Mouse (Mus musculus): ENCODE data around the gene Slc24a5. TPM values are rescaled to one million over a fixed set of nuclear protein-coding genes. Genes with fewer than 3 reads are reported as not detected.

Gene Slc24a5
- total and polyA plus RNA-seq, 2 experiments from 2014 or later, result 1.4 to 6.6 TPM

DNA sequence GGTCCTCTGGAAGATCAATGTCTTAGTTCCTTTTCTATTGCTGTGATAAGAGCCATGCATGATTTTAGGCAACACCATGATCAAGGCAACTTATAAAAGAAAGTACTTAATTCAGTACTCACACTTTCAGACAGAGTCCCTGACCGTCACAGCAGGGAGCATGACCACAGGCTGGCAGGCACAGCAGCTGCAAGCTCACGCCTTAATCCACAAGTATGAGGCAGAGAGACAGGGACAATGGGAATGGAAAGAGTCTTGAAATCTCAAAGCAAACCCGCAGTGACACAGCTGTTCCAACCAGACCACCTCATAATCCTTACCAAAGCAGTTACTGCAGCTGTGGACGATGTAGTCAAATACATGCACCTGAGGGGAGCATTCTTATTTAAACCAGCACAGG lies 66.2 kb downstream of the Slc24a5 start:
- Histone ChIP-seq H3K9ac (replicated peaks; ENCODE audit: low read length) (no peak overlapping the region), H3K36me3 (ENCODE audit: insufficient read depth, low read length) (no peaks in the 10 kb centered on the region), H3K9me3 (ENCODE audit: low read length) (no peaks in the 10 kb centered on the region), H3K4me2 (ENCODE audit: low read depth, low read length) (no peak overlapping the region), H3K27ac (no peak overlapping the region), H3K4me1 (ENCODE audit: insufficient read depth, low read length) (peaks cover 4% of the 10 kb centered on the region; the same call in 1 of the 2 replicates), H3K4me3 (ENCODE audit: low read length) (no peak overlapping the region), H3K27me3 (ENCODE audit: insufficient read depth, low read length) (no peaks in the 10 kb centered on the region)
- 38% methylated on average over 4 of the region's 4 CpGs for WGBS
- ATAC-seq (no peak), DNase-seq (ENCODE audit: low spot score) (no peak)
- no peak for TF ChIP-seq CTCF (IDR thresholded peaks at IDR 0.05; ENCODE audit: low read depth)

- peak within 1 kb of the TSS; percentile 81 for H3K27ac ChIP-seq
- no peaks in the 10 kb centered on the region for H3K27me3 ChIP-seq (ENCODE audit: insufficient read depth, low read length)
- peak; percentile 91 for ATAC-seq
- H3K9me3 ChIP-seq (ENCODE audit: low read length), result no peaks in the 10 kb centered on the region
- peaks cover 4% of the 10 kb centered on the region; the same call in 1 of the 2 replicates for H3K4me1 ChIP-seq (ENCODE audit: insufficient read depth, low read length)
- under 1% methylated on average over 39 of the region's 39 CpGs for WGBS
- peak within 1 kb of the TSS; percentile 47 for H3K4me3 ChIP-seq (ENCODE audit: low read length)
- DNase-seq (ENCODE audit: low spot score), result peak; percentile 78
- H3K9ac ChIP-seq (replicated peaks; ENCODE audit: low read length), result peak within 1 kb of the TSS; percentile 62
- TF ChIP-seq CTCF (IDR thresholded peaks at IDR 0.05; ENCODE audit: low read depth), result no peak
- peak within 1 kb of the TSS; percentile 71 for H3K4me2 ChIP-seq (ENCODE audit: low read depth, low read length)
- no peaks in the 10 kb centered on the region for H3K36me3 ChIP-seq (ENCODE audit: insufficient read depth, low read length)
These were observed 68.2 kb downstream of the Slc24a5 start, which contains the start of gene Ctxn2 for GRCm38 (mm10) chr2:125135903-125136811. TSS of gene Ctxn2 (plus strand) at chr2:125136692.

GRCm38 (mm10) chr2:125136846-125137245 lies 68.9 kb downstream of the Slc24a5 start:
- WGBS, result 23% methylated on average over 7 of the region's 7 CpGs
- peak overlapping the region; percentile 47 for H3K4me3 ChIP-seq (ENCODE audit: low read length)
- H3K4me1 ChIP-seq (ENCODE audit: insufficient read depth, low read length), result peaks cover 4% of the 10 kb centered on the region; the same call in 1 of the 2 replicates
- DNase-seq (ENCODE audit: low spot score) (no peak), ATAC-seq (no peak)
- no peaks in the 10 kb centered on the region for H3K36me3 ChIP-seq (ENCODE audit: insufficient read depth, low read length)
- no peak for TF ChIP-seq CTCF (IDR thresholded peaks at IDR 0.05; ENCODE audit: low read depth)
- no peaks in the 10 kb centered on the region for H3K27me3 ChIP-seq (ENCODE audit: insufficient read depth, low read length)
- peak overlapping the region; percentile 62 for H3K9ac ChIP-seq (replicated peaks; ENCODE audit: low read length)
- peak overlapping the region; percentile 81; the same call in 1 of the 2 replicates for H3K27ac ChIP-seq
- H3K9me3 ChIP-seq (ENCODE audit: low read length), result no peaks in the 10 kb centered on the region
- H3K4me2 ChIP-seq (ENCODE audit: low read depth, low read length), result peak overlapping the region; percentile 71

Other genes with a start within 250 kb of the Slc24a5 start
- 52.7 and 54.4 TPM in 2 replicates for gene Myef2, start 55.5 kb downstream of the Slc24a5 start, total RNA-seq (2014; rRNA removed)
- 153 and 161 TPM in 2 replicates for gene Myef2, start 55.5 kb downstream of the Slc24a5 start, polyA plus RNA-seq (2015; fragmentation: Nextera tagmentation; extraction: Ambion mirVana)
- 10.2 and 10.9 TPM in 2 replicates for gene Ctxn2, start 68.6 kb downstream of the Slc24a5 start, total RNA-seq (2014; rRNA removed)
- 37.6 and 39.4 TPM in 2 replicates for gene Ctxn2, start 68.6 kb downstream of the Slc24a5 start, polyA plus RNA-seq (2015; fragmentation: Nextera tagmentation; extraction: Ambion mirVana)
- gene Slc12a1, start 84.4 kb downstream of the Slc24a5 start, total RNA-seq (2014; rRNA removed), result 0.29 TPM in 1 of 2 replicates, not detected in the other
- gene Slc12a1, start 84.4 kb downstream of the Slc24a5 start, polyA plus RNA-seq (2015; fragmentation: Nextera tagmentation; extraction: Ambion mirVana), result 0.10 and 0.11 TPM in 2 replicates
- 46.6 and 50.7 TPM in 2 replicates for gene Dut, start 179.1 kb downstream of the Slc24a5 start, total RNA-seq (2014; rRNA removed)
- 95.0 and 105 TPM in 2 replicates for gene Dut, start 179.1 kb downstream of the Slc24a5 start, polyA plus RNA-seq (2015; fragmentation: Nextera tagmentation; extraction: Ambion mirVana)

Measured in hindbrain, postnatal 0 days (tissue).